In genomic region chr7:100508670-100509069, GRCm38 (mm10) we compare ENCODE assay signal across 32 mouse cellular contexts. TPM values are rescaled to one million over a fixed set of nuclear protein-coding genes. Genes with fewer than 3 reads are reported as not detected.
DNase-seq lines count a peak whose midpoint lies in the region; ATAC-seq and TF ChIP-seq lines count a peak whose summit lies in the region.
"Had no signal": no experiment of that assay in that cellular context is flagged by ENCODE, and none has a peak within 500 bp of the region (broad histone marks: within the 10 kb centered on the region; RNA-seq: fewer than 3 reads in every experiment).

No protein-coding gene starts in this region.

- no peaks in the 10 kb centered on the region for H3K36me3 ChIP-seq in megakaryocyte, embryonic 14.5 days (replicated peaks; ENCODE audit: low read length)
- H3K36me3 ChIP-seq in intestine, postnatal 0 days (ENCODE audit: control insufficient read depth, insufficient read depth): no peaks in the 10 kb centered on the region
- H3K36me3 ChIP-seq: embryonic facial prominence, embryonic 12.5 days; forebrain, embryonic 15.5 days; G1E; heart, embryonic 10.5 days; limb, embryonic 13.5 days; liver, embryonic 12.5 days; midbrain, embryonic 13.5 days had no signal

- H3K9me3 ChIP-seq in megakaryocyte, embryonic 14.5 days: no peaks in the 10 kb centered on the region
- H3K9me3 ChIP-seq in intestine, postnatal 0 days (ENCODE audit: control insufficient read depth): no peaks in the 10 kb centered on the region
- H3K9me3 ChIP-seq: embryonic facial prominence, embryonic 12.5 days; forebrain, embryonic 15.5 days; G1E; heart, embryonic 10.5 days; limb, embryonic 13.5 days; liver, embryonic 12.5 days; midbrain, embryonic 13.5 days had no signal

- H3K4me3 ChIP-seq in megakaryocyte, embryonic 14.5 days (replicated peaks): peak overlapping the region; percentile 44
- H3K4me3 ChIP-seq in intestine, postnatal 0 days (ENCODE audit: low read depth, low read length): no peak overlapping the region
- H3K4me3 ChIP-seq: embryonic facial prominence, embryonic 12.5 days; forebrain, embryonic 15.5 days; heart, embryonic 10.5 days; limb, embryonic 13.5 days; liver, embryonic 12.5 days; midbrain, embryonic 13.5 days had no signal

- WGBS in intestine, postnatal 0 days: 23% methylated on average over 3 of the region's 3 CpGs

- H3K27ac ChIP-seq in intestine, postnatal 0 days (ENCODE audit: low read depth, low read length): no peak overlapping the region
- H3K27ac ChIP-seq: embryonic facial prominence, embryonic 12.5 days; forebrain, embryonic 15.5 days; heart, embryonic 10.5 days; hindbrain, embryonic 14.5 days; kidney, postnatal 0 days; limb, embryonic 13.5 days; liver, embryonic 12.5 days; midbrain, embryonic 13.5 days had no signal

- DNase-seq in adipocyte (ENCODE audit: low spot score): no peak
- DNase-seq in testis, postnatal 10 days (ENCODE audit: low spot score): no peak
- DNase-seq in cerebellum, adult 8-10 months: no peak
- DNase-seq: adrenal gland, adult 2 months; adrenal gland, postnatal 36 days; cerebellum, adult 9-10 months; cerebellum, postnatal 36 days; embryo, embryonic 11 days; kidney, adult 8-10 months; kidney, postnatal 4 days; liver, postnatal 0 days; retina, postnatal 1 day; right cerebral cortex, postnatal 25 days; thymus, adult 2 months; thymus, postnatal 36 days had no signal

- H3K4me2 ChIP-seq in intestine, postnatal 0 days (replicated peaks; ENCODE audit: low read depth): no peak overlapping the region
- H3K4me2 ChIP-seq: embryonic facial prominence, embryonic 12.5 days; forebrain, embryonic 15.5 days; hindbrain, embryonic 14.5 days; limb, embryonic 13.5 days; liver, embryonic 12.5 days; midbrain, embryonic 13.5 days had no signal

- H3K4me1 ChIP-seq in megakaryocyte, embryonic 14.5 days: peaks cover 54% of the 10 kb centered on the region
- H3K4me1 ChIP-seq in intestine, postnatal 0 days (replicated peaks; ENCODE audit: control insufficient read depth, insufficient read depth, low read length): no peaks in the 10 kb centered on the region
- H3K4me1 ChIP-seq: embryonic facial prominence, embryonic 12.5 days; forebrain, embryonic 15.5 days; midbrain, embryonic 13.5 days had no signal

- no peak overlapping the region for H3K9ac ChIP-seq in intestine, postnatal 0 days (ENCODE audit: low read depth, low read length)
- H3K9ac ChIP-seq: embryonic facial prominence, embryonic 12.5 days; forebrain, embryonic 15.5 days; hindbrain, embryonic 14.5 days; limb, embryonic 13.5 days; liver, embryonic 12.5 days; liver, postnatal 0 days; midbrain, embryonic 13.5 days had no signal

- no peak for TF ChIP-seq CTCF in intestine, postnatal 0 days (IDR thresholded peaks at IDR 0.05; ENCODE audit: low read depth)

- H3K27me3 ChIP-seq in megakaryocyte, embryonic 14.5 days (replicated peaks): peaks cover 39% of the 10 kb centered on the region
- no peaks in the 10 kb centered on the region for H3K27me3 ChIP-seq in intestine, postnatal 0 days (replicated peaks; ENCODE audit: control insufficient read depth, insufficient read depth, low read length)
- H3K27me3 ChIP-seq: embryonic facial prominence, embryonic 12.5 days; forebrain, embryonic 15.5 days; midbrain, embryonic 13.5 days had no signal

- no peak for ATAC-seq in megakaryocyte, adult 5-6 weeks (ENCODE audit: poor library complexity, severe bottlenecking)
- ATAC-seq in common myeloid progenitor, adult 5-6 weeks (replicated peaks; ENCODE audit: low read depth, poor library complexity, severe bottlenecking): peak; percentile 39; the same call in 1 of the 2 replicates
- peak; percentile 16; the same call in 1 of the 2 replicates for ATAC-seq in intestine, postnatal 0 days
- ATAC-seq: forebrain, embryonic 15.5 days; inflammation-experienced regulatory T-cells, adult 6 months; liver, embryonic 12.5 days; liver, postnatal 0 days; midbrain, embryonic 13.5 days had no signal

RNA-seq across cellular contexts. Expression of gene Dnajb13, which starts 6.1 kb away (rescaled TPM):
- polyA plus RNA-seq in megakaryocyte, embryonic 14.5 days (2012; ENCODE audit: insufficient read depth, low replicate concordance): not detected in 2 replicates
- total RNA-seq in megakaryocyte, adult 5-6 weeks (2015): not detected in 2 replicates
- 0.16 and 0.44 TPM in 2 replicates for total RNA-seq in megakaryocyte, adult 5-6 weeks (2017)
- total RNA-seq in common myeloid progenitor, adult 5-6 weeks (2017): 0.37 TPM in 1 of 2 replicates, not detected in the other
- polyA plus RNA-seq in intestine, postnatal 0 days (2015; fragmentation: Nextera tagmentation; extraction: Ambion mirVana): 0.09 and 0.17 TPM in 2 replicates
- polyA plus RNA-seq: G1E had no signal

RNA-seq across cellular contexts. Expression of gene Ucp2, which starts 15.5 kb away (rescaled TPM):
- 395 and 840 TPM in 2 replicates for polyA plus RNA-seq in megakaryocyte, embryonic 14.5 days (2012; ENCODE audit: insufficient read depth, low replicate concordance)
- 702 and 742 TPM in 2 replicates for total RNA-seq in megakaryocyte, adult 5-6 weeks (2015)
- 316 and 332 TPM in 2 replicates for total RNA-seq in megakaryocyte, adult 5-6 weeks (2017)
- 101 and 132 TPM in 2 replicates for total RNA-seq in common myeloid progenitor, adult 5-6 weeks (2017)
- 266 and 281 TPM in 2 replicates for polyA plus RNA-seq in intestine, postnatal 0 days (2015; fragmentation: Nextera tagmentation; extraction: Ambion mirVana)

RNA-seq across cellular contexts. Expression of gene Coa4, which starts 28.2 kb away (rescaled TPM):
- polyA plus RNA-seq in megakaryocyte, embryonic 14.5 days (2012; ENCODE audit: insufficient read depth, low replicate concordance): 3.6 and 17.4 TPM in 2 replicates
- total RNA-seq in megakaryocyte, adult 5-6 weeks (2015): 24.7 and 31.5 TPM in 2 replicates
- total RNA-seq in megakaryocyte, adult 5-6 weeks (2017): 19.4 and 23.0 TPM in 2 replicates
- total RNA-seq in common myeloid progenitor, adult 5-6 weeks (2017): 11.0 and 22.6 TPM in 2 replicates
- 52.4 and 54.1 TPM in 2 replicates for polyA plus RNA-seq in intestine, postnatal 0 days (2015; fragmentation: Nextera tagmentation; extraction: Ambion mirVana)

RNA-seq across cellular contexts. Expression of gene Ucp3, which starts 35.9 kb away (rescaled TPM):
- polyA plus RNA-seq in megakaryocyte, embryonic 14.5 days (2012; ENCODE audit: insufficient read depth, low replicate concordance): not detected in 2 replicates
- total RNA-seq in megakaryocyte, adult 5-6 weeks (2015): 0.07 TPM in 2 replicates
- total RNA-seq in megakaryocyte, adult 5-6 weeks (2017): 0.45 TPM in 1 of 2 replicates, not detected in the other
- total RNA-seq in common myeloid progenitor, adult 5-6 weeks (2017): not detected in 2 replicates
- not detected in 2 replicates for polyA plus RNA-seq in intestine, postnatal 0 days (2015; fragmentation: Nextera tagmentation; extraction: Ambion mirVana)
- total RNA-seq: hematopoietic stem cell, adult 5-6 weeks had no signal
- polyA plus RNA-seq: C2C12; embryonic facial prominence, embryonic 12.5 days; forebrain, embryonic 15.5 days; G1E; hindbrain, embryonic 14.5 days; midbrain, embryonic 13.5 days; neural tube, embryonic 14.5 days had no signal
